Mouse (Mus musculus): ENCODE data around the gene D230025D16Rik.
"Not testable (repeated sequence)": the region's sequence is repeated elsewhere in the genome, so short reads cannot be mapped to it uniquely, and the experiment has no call there.

D230025D16Rik gene

GRCm38 (mm10) chr8:105291364-105291763 is 66.4 kb downstream of the D230025D16Rik start:
- DNase-seq (ENCODE audit: extremely low spot score, low spot score), result not testable (repeated sequence)

GRCm38 (mm10) chr8:105291802-105292201 is 66.9 kb downstream of the D230025D16Rik start:
- not testable (repeated sequence) for DNase-seq (ENCODE audit: extremely low spot score, low spot score)

- DNase-seq (ENCODE audit: extremely low spot score, low spot score), result no peak
Observed at GRCm38 (mm10) chr8:105292471-105292870, 67.5 kb downstream of the D230025D16Rik start.

GRCm38 (mm10) chr8:105293405-105293804 is 68.5 kb downstream of the D230025D16Rik start:
- DNase-seq (ENCODE audit: extremely low spot score, low spot score), result no peak

- DNase-seq (ENCODE audit: extremely low spot score, low spot score), result no peak
Observed at GRCm38 (mm10) chr8:105294776-105295175, 69.8 kb downstream of the D230025D16Rik start.

GRCm38 (mm10) chr8:105295256-105295655 is 70.3 kb downstream of the D230025D16Rik start:
- no peak for DNase-seq (ENCODE audit: extremely low spot score, low spot score)

- DNase-seq (ENCODE audit: extremely low spot score, low spot score), result no peak
Observed at GRCm38 (mm10) chr8:105295895-105296573, 71.1 kb downstream of the D230025D16Rik start, which contains the start of gene Exoc3l. Exoc3l (minus strand) TSS chr8:105296101.

- peak; percentile 93 for DNase-seq (ENCODE audit: extremely low spot score, low spot score)
Observed at GRCm38 (mm10) chr8:105297511-105298192, 72.7 kb downstream of the D230025D16Rik start, which contains the start of gene E2f4. E2f4 (plus strand) TSS chr8:105297663.

GRCm38 (mm10) chr8:105298351-105299252 is 73.7 kb downstream of the D230025D16Rik start:
- no peak for DNase-seq (ENCODE audit: extremely low spot score, low spot score)

- no peak for DNase-seq (ENCODE audit: extremely low spot score, low spot score)
Observed at GRCm38 (mm10) chr8:105299962-105300361, 75.0 kb downstream of the D230025D16Rik start.
